Mouse (Mus musculus) adrenal gland, adult 18-20 months (tissue): Measurements from ENCODE around the gene Chchd6. TPM values are rescaled to one million over a fixed set of nuclear protein-coding genes. Genes with fewer than 3 reads are reported as not detected.

Experiments
- DNase-seq, 2 experiments: peaks; one replicate each; pipeline ENCODE4 v3.0.0; 2021 to 2022; ENCODE audit warnings: low spot score in 2 of 2
- total RNA-seq, 2 experiments: library from RNA; stranded (reverse); gene quantifications; 1 replicate in 1 of 2; 2 replicates in 1 of 2; pipeline ENCODE4 v1.2.3; 2021

Chchd6 gene
- total RNA-seq, 2 experiments from 2014 or later, result 30.3 to 51.6 TPM

- DNase-seq, result no peak
Measured at GRCm38 (mm10) chr6:89591531-89591930, 3.9 kb downstream of the Chchd6 start.

GRCm38 (mm10) chr6:89585696-89586095, 9.8 kb downstream of the Chchd6 start:
- DNase-seq, result no peak

- DNase-seq, result no peak
Measured at GRCm38 (mm10) chr6:89584634-89585409, 10.6 kb downstream of the Chchd6 start.

- no peak for DNase-seq
Measured at GRCm38 (mm10) chr6:89583170-89583569, 12.3 kb downstream of the Chchd6 start.

GRCm38 (mm10) chr6:89574641-89575040, 20.8 kb downstream of the Chchd6 start:
- DNase-seq, result no peak

GRCm38 (mm10) chr6:89573768-89574167, 21.7 kb downstream of the Chchd6 start:
- DNase-seq, result no peak

- DNase-seq, result no peak
Measured at GRCm38 (mm10) chr6:89572921-89573636, 22.4 kb downstream of the Chchd6 start.

GRCm38 (mm10) chr6:89569370-89569769, 26.1 kb downstream of the Chchd6 start:
- DNase-seq, result no peak

- no peak for DNase-seq
Measured at GRCm38 (mm10) chr6:89566740-89567139, 28.7 kb downstream of the Chchd6 start.

- no peak for DNase-seq
Measured at GRCm38 (mm10) chr6:89563381-89563780, 32.1 kb downstream of the Chchd6 start.

GRCm38 (mm10) chr6:89560826-89561225, 34.6 kb downstream of the Chchd6 start:
- DNase-seq, result no peak

GRCm38 (mm10) chr6:89557654-89558053, 37.8 kb downstream of the Chchd6 start:
- DNase-seq, result no peak

- no peak for DNase-seq
Measured at GRCm38 (mm10) chr6:89556566-89556965, 38.9 kb downstream of the Chchd6 start.

GRCm38 (mm10) chr6:89555971-89556370, 39.5 kb downstream of the Chchd6 start:
- no peak for DNase-seq

GRCm38 (mm10) chr6:89554029-89554428, 41.4 kb downstream of the Chchd6 start:
- DNase-seq, result no peak

GRCm38 (mm10) chr6:89553012-89553704, 42.3 kb downstream of the Chchd6 start:
- peak; percentile 80 to 84 for DNase-seq

GRCm38 (mm10) chr6:89552321-89553011, 43.0 kb downstream of the Chchd6 start:
- DNase-seq, result no peak

GRCm38 (mm10) chr6:89549157-89549556, 46.3 kb downstream of the Chchd6 start:
- DNase-seq, result no peak

GRCm38 (mm10) chr6:89547951-89548350, 47.5 kb downstream of the Chchd6 start:
- peak in 1 of 2 experiments; percentile 12 for DNase-seq

- DNase-seq, result no peak
Measured at GRCm38 (mm10) chr6:89538102-89538751, 57.2 kb downstream of the Chchd6 start.
